Mouse (Mus musculus): ENCODE measurements at regions not wholly inside any gene's neighbourhood (a gene's known extent, or its start where the extent isn't known, plus 50 kb on each side); places are given as distances from the start of the nearest gene placed in this dataset.

DNA sequence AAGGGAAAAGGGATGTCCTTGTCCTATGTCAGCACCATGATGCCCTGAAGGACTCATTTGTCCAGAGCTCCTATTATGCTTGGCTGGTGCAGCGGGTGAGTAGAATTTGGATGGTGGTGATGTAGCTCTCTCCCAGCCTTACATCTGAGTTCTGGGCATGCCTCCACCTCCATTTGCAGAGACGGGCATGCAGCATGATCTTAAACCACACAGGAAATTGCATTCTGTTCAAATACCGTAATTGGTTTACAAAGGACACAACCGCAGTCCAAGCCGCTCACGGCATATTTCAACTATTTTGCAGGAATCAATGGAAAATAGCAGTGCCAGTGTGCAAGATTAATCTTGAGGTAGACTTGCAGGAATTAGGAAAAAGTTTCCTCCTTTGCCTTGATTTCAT, 151.1 kb upstream of the Tbc1d2b start:
- no peak overlapping the region for H3K27ac ChIP-seq (ENCODE audit: low read depth)
- WGBS = 90% methylated on average over 6 of the region's 6 CpGs
- ATAC-seq (ENCODE audit: insufficient read depth) (no peak), DNase-seq (no peak)
- no peak overlapping the region for H3K4me3 ChIP-seq (ENCODE audit: low read depth, low read length)
- no peak for TF ChIP-seq CTCF (IDR thresholded peaks at IDR 0.05; ENCODE audit: low read depth)
- H3K27me3 ChIP-seq (ENCODE audit: insufficient read depth, low read length) = no peaks in the 10 kb centered on the region
- H3K4me2 ChIP-seq = no peak overlapping the region
- no peaks in the 10 kb centered on the region for H3K4me1 ChIP-seq (ENCODE audit: insufficient read depth)
- no peak overlapping the region for H3K9ac ChIP-seq
- H3K9me3 ChIP-seq (ENCODE audit: low read depth, low read length) = no peaks in the 10 kb centered on the region
- H3K36me3 ChIP-seq (ENCODE audit: insufficient read depth) = no peaks in the 10 kb centered on the region

DNA sequence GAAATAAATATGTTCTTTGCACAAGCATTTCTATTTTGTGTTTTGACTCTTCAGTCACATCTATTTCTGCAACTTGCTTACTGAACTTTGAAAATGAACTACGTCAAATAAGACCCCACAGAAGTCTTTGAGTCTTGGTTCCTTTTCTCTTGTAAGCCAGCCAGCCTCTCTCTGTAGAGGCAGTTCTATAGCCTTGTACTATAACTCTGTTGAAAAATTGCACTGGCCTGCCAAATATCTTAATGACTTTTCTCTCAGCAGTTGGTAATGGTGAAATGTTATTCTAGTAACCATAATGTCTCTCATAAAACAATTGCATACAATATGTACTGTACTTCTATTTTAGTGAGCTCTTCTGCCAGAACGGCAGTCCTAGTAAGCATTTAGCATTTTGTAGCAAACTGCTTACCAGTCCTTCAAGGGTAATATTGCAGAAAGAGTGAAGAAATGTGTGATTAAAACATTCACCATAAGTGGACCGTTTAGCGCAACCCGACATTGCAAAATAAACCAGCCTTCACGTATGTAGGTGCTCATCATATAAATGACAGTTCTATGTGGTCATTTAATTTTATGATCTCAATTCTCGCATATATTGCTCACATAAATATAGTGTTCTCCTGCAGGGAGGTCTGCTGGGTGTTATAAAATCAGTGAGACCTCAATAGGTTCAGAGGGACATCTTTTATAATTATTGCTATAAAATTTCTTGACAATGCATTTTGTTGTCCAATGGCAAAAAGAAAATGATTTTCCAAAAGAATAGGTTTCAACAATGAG, 149.3 kb upstream of the Tbc1d2b start:
- no peak overlapping the region for H3K4me2 ChIP-seq
- H3K36me3 ChIP-seq (ENCODE audit: insufficient read depth) = no peaks in the 10 kb centered on the region
- no peak overlapping the region for H3K9ac ChIP-seq
- H3K9me3 ChIP-seq (ENCODE audit: low read depth, low read length) = no peaks in the 10 kb centered on the region
- DNase-seq (no peak), ATAC-seq (ENCODE audit: insufficient read depth) (no peak)
- H3K4me3 ChIP-seq (ENCODE audit: low read depth, low read length) = no peak overlapping the region
- WGBS = 85% methylated on average over 7 of the region's 7 CpGs
- no peaks in the 10 kb centered on the region for H3K27me3 ChIP-seq (ENCODE audit: insufficient read depth, low read length)
- no peak for TF ChIP-seq CTCF (IDR thresholded peaks at IDR 0.05; ENCODE audit: low read depth)
- no peak overlapping the region for H3K27ac ChIP-seq (ENCODE audit: low read depth)
- no peaks in the 10 kb centered on the region for H3K4me1 ChIP-seq (ENCODE audit: insufficient read depth)

DNA sequence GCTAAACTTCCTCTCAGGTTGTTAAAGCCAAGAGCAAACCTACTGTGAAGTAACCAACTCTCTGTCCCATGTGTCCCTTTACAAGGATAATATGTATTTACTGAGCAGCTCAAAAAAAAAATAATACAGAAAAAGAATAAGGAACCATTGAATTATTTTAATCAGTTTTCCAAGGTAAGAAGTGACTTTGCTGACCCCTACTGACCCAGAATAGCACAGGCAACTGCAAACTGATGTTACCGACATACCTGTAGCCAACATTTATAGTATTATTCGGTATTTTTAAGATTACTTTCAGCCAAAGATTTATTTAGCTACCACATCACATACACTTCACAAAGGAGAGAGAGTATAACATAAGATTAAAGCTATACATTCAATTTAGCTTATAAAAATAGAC, 138.2 kb upstream of the Tbc1d2b start:
- H3K27ac ChIP-seq (ENCODE audit: low read depth) = no peak overlapping the region
- H3K27me3 ChIP-seq (ENCODE audit: insufficient read depth, low read length) = no peaks in the 10 kb centered on the region
- peak; percentile 29 for TF ChIP-seq CTCF (IDR thresholded peaks at IDR 0.05; ENCODE audit: low read depth)
- no peaks in the 10 kb centered on the region for H3K36me3 ChIP-seq (ENCODE audit: insufficient read depth)
- no peaks in the 10 kb centered on the region for H3K9me3 ChIP-seq (ENCODE audit: low read depth, low read length)
- ATAC-seq (ENCODE audit: insufficient read depth) = no peak
- H3K4me1 ChIP-seq (ENCODE audit: insufficient read depth) = no peaks in the 10 kb centered on the region
- H3K4me2 ChIP-seq = no peak overlapping the region
- DNase-seq = peak; percentile 20
- no peak overlapping the region for H3K4me3 ChIP-seq (ENCODE audit: low read depth, low read length)
- no peak overlapping the region for H3K9ac ChIP-seq
- WGBS = 56% methylated on average over 2 of the region's 2 CpGs

DNA sequence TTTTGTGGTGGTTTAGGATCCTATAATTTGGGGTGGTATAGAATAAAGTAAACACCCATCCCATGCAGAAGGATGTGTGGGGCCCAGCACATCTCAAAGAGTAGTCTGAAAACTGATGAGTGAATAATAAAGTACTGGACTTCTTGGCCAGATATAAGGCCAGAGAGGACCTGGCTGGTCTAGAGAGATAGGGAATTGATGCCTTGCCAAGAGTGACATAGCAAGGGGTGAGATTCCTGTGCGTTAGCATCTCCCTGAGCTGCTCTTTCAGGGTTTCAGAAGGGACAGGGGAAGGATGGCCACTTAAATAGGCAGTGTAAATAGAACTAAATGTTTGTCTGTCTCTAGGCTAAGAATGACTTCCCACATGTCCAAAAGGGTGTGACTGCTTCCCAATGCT, 137.0 kb upstream of the Tbc1d2b start:
- ATAC-seq (ENCODE audit: insufficient read depth) = no peak
- 47% methylated on average over 1 of the region's 1 CpGs for WGBS

DNA sequence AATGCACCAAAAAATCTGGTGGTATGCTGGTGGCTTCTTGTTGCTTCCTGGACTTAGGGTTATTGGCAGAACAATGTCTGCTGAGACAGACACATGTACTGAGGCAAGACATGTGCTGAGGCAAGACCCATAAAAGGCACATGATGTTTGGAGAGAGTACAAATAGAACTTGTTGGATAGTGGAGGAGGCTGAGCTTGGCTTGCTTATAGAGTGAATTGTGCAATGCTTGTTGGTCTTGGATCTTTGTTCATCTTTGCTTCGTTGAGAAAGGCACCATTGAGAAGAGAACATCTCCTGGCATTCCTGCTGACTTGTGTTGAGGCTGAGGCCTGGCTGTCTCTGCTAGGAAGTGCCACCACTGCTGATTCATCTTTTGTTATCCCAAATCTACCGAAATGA, 117.8 kb upstream of the Tbc1d2b start:
- H3K36me3 ChIP-seq (ENCODE audit: insufficient read depth) = no peaks in the 10 kb centered on the region
- no peaks in the 10 kb centered on the region for H3K9me3 ChIP-seq (ENCODE audit: low read depth, low read length)
- no peak overlapping the region for H3K9ac ChIP-seq
- WGBS = 58% methylated on average over 2 of the region's 2 CpGs
- H3K4me2 ChIP-seq = no peak overlapping the region
- no peak for DNase-seq
- no peak overlapping the region for H3K27ac ChIP-seq (ENCODE audit: low read depth)
- no peak for ATAC-seq (ENCODE audit: insufficient read depth)
- H3K4me3 ChIP-seq (ENCODE audit: low read depth, low read length) = no peak overlapping the region
- H3K4me1 ChIP-seq (ENCODE audit: insufficient read depth) = no peaks in the 10 kb centered on the region
- no peak for TF ChIP-seq CTCF (IDR thresholded peaks at IDR 0.05; ENCODE audit: low read depth)
- H3K27me3 ChIP-seq (ENCODE audit: insufficient read depth, low read length) = no peaks in the 10 kb centered on the region

More for the DNA sequence above, 137.0 kb upstream of the Tbc1d2b start:
- Histone ChIP-seq H3K9ac (no peak overlapping the region), H3K9me3 (ENCODE audit: low read depth, low read length) (no peaks in the 10 kb centered on the region), H3K4me1 (ENCODE audit: insufficient read depth) (no peaks in the 10 kb centered on the region), H3K27me3 (ENCODE audit: insufficient read depth, low read length) (no peaks in the 10 kb centered on the region), H3K36me3 (ENCODE audit: insufficient read depth) (no peaks in the 10 kb centered on the region), H3K4me3 (ENCODE audit: low read depth, low read length) (no peak overlapping the region), H3K4me2 (no peak overlapping the region), H3K27ac (ENCODE audit: low read depth) (no peak overlapping the region)
- no peak for TF ChIP-seq CTCF (IDR thresholded peaks at IDR 0.05; ENCODE audit: low read depth)
- no peak for DNase-seq

DNA sequence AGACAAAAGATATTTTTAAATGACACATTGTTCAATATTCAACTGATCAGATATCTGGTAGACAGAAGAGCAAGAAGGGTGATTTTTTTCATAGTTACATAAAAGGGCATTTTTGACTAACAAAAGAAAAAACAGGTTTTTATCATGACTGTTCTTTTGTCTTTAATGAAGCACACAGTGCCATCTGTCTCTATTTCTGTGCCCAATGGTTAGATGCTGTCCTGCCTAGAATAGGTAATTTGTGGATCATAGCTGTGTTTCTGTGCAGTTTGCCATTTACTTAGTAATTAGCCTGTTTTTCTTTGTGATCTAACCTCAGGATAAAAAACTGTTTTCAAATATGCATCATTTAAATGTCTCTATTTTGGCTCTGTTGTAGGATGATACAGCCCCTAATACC, 114.4 kb upstream of the Tbc1d2b start:
- ATAC-seq (ENCODE audit: insufficient read depth) = no peak
- no peaks in the 10 kb centered on the region for H3K4me1 ChIP-seq (ENCODE audit: insufficient read depth)
- no peaks in the 10 kb centered on the region for H3K9me3 ChIP-seq (ENCODE audit: low read depth, low read length)
- H3K36me3 ChIP-seq (ENCODE audit: insufficient read depth) = no peaks in the 10 kb centered on the region
- no peak for TF ChIP-seq CTCF (IDR thresholded peaks at IDR 0.05; ENCODE audit: low read depth)
- H3K27me3 ChIP-seq (ENCODE audit: insufficient read depth, low read length) = no peaks in the 10 kb centered on the region
- H3K4me2 ChIP-seq = no peak overlapping the region
- H3K9ac ChIP-seq = no peak overlapping the region
- no peak for DNase-seq
- H3K27ac ChIP-seq (ENCODE audit: low read depth) = no peak overlapping the region
- no peak overlapping the region for H3K4me3 ChIP-seq (ENCODE audit: low read depth, low read length)

DNA sequence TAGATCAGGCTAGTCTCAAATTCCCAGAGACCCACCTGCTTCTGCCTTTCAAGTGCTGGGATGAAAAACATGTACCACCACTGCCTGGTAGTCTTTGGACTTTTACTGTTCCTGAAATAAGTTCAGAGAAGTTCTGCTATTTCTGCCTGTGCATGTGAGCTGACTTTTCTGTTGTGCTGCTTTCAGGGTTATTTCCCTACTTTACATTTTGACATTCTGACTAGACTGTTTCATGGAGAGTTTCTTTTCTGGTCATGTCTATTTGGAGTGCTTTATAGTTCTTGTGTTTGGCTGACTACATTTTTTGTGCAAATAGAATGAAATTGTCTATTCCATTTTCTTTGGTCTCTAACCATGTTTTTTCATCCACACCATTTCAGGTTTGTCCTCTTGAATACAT, 109.5 kb upstream of the Tbc1d2b start:
- Histone ChIP-seq H3K27ac (ENCODE audit: low read depth) (no peak overlapping the region), H3K27me3 (ENCODE audit: insufficient read depth, low read length) (no peaks in the 10 kb centered on the region), H3K4me1 (ENCODE audit: insufficient read depth) (no peaks in the 10 kb centered on the region), H3K9me3 (ENCODE audit: low read depth, low read length) (no peaks in the 10 kb centered on the region), H3K4me3 (ENCODE audit: low read depth, low read length) (no peak overlapping the region), H3K9ac (no peak overlapping the region), H3K36me3 (ENCODE audit: insufficient read depth) (no peaks in the 10 kb centered on the region), H3K4me2 (no peak overlapping the region)
- DNase-seq (no peak), ATAC-seq (ENCODE audit: insufficient read depth) (no peak)
- no peak for TF ChIP-seq CTCF (IDR thresholded peaks at IDR 0.05; ENCODE audit: low read depth)
